Mouse (Mus musculus) megakaryocyte, embryonic 14.5 days (primary cell): ENCODE data around the gene Lrat. TPM values are rescaled to one million over a fixed set of nuclear protein-coding genes. Genes with fewer than 3 reads are reported as not detected.

Source experiments
- H3K27me3 ChIP-seq: replicated peaks from 2 replicates; pipeline ENCODE3; 2012; ENCODE audit warnings: inconsistent platforms
- H3K36me3 ChIP-seq: replicated peaks from 2 replicates; pipeline ENCODE3; 2012; ENCODE audit warnings: low read length, inconsistent platforms, mixed read lengths
- H3K4me1 ChIP-seq: 2 replicates; pipeline ENCODE4 v1.6.1; 2012; ENCODE audit warnings: inconsistent platforms
- H3K4me3 ChIP-seq: replicated peaks from 2 replicates; pipeline ENCODE3; 2012; ENCODE audit warnings: moderate library complexity, mild to moderate bottlenecking, inconsistent platforms
- H3K9me3 ChIP-seq: 2 replicates; pipeline ENCODE4 v1.6.1; 2012; ENCODE audit warnings: inconsistent platforms
- FLI1 ChIP-seq: IDR thresholded peaks from 2 replicates; pipeline ENCODE4 v1.6.1; 2012; ENCODE audit warnings: low read length, inconsistent platforms, mixed read lengths
- GATA1 ChIP-seq: IDR thresholded peaks from 3 replicates; pipeline ENCODE4 v1.6.1; 2012; ENCODE audit warnings: mixed read lengths, low read length, inconsistent platforms, borderline replicate concordance
- polyA plus RNA-seq: library from polyadenylated mRNA; stranded (reverse); fragments of >175 nt; gene quantifications from 2 replicates; pipeline ENCODE4 v1.2.3, GENCODE M21; 2012; ENCODE audit warnings: low replicate concordance; ENCODE audit not compliant: insufficient read depth

Lrat gene
- polyA plus RNA-seq, 1 experiment, result not detected

DNA sequence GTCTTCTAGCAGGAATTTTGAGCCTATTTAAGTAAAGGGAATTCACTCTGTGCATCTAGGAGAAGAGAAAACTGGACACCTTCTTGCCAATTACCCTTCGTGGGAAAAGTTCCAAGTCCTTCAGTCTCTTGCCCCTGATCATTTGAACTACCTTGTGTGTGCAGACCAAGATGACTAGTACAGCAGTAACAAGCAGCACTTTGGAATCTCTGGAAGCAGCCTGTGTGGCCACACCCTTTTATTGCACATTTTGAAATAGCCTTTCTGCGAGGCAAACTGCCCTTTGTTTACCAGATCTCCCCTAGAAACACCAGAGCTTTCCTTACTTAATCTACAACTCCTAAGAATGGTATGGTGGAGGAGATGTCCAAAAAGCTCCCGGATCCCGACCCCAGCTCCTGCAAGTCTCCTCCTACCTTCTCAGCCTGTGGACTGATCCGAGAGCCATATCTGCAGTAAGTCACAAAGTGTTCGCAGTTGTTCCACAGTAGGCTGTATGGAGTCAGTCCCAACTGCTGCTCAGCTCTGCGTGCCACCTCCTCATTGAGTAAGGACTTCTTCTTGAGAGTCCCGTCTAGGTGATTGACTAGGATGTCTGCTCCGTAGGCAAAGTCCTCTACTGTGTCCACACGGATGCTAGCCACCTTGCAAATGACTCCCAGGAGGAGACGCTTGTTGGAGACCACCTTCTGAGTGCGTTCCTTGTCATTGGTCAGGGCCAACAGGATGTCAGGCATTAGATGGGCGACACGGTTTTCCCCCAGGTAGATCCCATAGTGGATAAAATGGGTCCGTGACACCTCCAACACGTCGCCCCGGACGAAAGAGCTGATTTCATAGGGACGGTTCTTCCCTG lies 788 bp downstream of the Lrat start:
- no peak overlapping the region for H3K4me3 ChIP-seq
- TF ChIP-seq FLI1 (no peak), GATA1 (no peak)
- peaks cover 10% of the 10 kb centered on the region; the same call in 1 of the 2 replicates for H3K4me1 ChIP-seq
- no peaks in the 10 kb centered on the region for H3K36me3 ChIP-seq
- H3K27me3 ChIP-seq, result peaks cover 31% of the 10 kb centered on the region
- H3K9me3 ChIP-seq, result peaks cover 15% of the 10 kb centered on the region; the same call in 1 of the 2 replicates

DNA sequence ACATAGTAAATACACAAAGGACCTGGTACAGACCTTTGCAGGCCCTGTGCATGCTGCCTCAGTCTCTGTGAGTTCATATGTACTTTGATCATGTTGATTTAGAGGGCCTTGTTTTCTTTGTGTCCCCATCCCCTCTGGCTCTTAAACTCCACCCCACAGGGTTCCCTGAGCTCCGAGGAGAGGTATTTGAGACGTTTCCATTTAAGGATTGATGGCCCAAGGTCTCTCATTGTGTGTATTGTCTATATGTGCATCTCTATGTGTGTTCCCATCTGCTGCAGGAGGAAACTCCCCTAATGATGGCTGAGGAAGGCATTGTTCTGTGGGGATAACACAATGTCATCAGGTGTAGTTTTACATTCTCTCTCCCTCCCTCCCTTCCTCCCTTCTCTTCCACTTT lies 14.9 kb downstream of the Lrat start:
- H3K4me3 ChIP-seq, result no peak overlapping the region
- TF ChIP-seq FLI1, result no peak
- no peak for TF ChIP-seq GATA1

GRCm38 (mm10) chr3:82877258-82877657 lies 26.5 kb downstream of the Lrat start:
- no peaks in the 10 kb centered on the region for H3K36me3 ChIP-seq
- TF ChIP-seq GATA1 (no peak), FLI1 (no peak)
- no peak overlapping the region for H3K4me3 ChIP-seq
- peaks cover 47% of the 10 kb centered on the region for H3K27me3 ChIP-seq
- peaks cover 11% of the 10 kb centered on the region for H3K9me3 ChIP-seq
- H3K4me1 ChIP-seq, result peaks cover 12% of the 10 kb centered on the region

More for the DNA sequence above, 14.9 kb downstream of the Lrat start:
- H3K4me1 ChIP-seq, result no peaks in the 10 kb centered on the region
- H3K36me3 ChIP-seq, result no peaks in the 10 kb centered on the region
- H3K27me3 ChIP-seq, result peaks cover 8% of the 10 kb centered on the region
- H3K9me3 ChIP-seq, result no peaks in the 10 kb centered on the region

DNA sequence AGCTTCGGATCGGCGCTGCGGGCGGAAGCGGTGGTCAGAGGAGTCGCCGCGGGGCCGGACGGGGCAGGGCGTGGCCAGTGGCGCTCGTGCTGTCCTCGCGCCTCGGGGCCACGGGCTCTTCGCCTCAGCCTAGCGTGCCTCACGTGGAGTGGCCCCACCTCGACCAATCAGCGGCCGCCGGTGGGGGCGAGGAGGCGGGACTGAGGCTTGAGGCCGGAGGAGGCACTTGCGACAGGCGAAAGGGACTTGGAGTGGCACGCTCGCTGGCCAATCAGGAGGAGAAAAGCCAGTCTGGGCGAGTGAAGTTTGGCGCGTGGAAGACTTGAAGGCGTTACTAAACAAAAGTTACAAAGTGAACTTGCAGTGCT lies 27.4 kb downstream of the Lrat start, which contains the start of gene Rbm46:
Rbm46 (minus strand) TSS at position 112 of the 368 bp plus-strand sequence.
- Histone ChIP-seq H3K9me3 (peaks cover 11% of the 10 kb centered on the region), H3K4me3 (peak within 1 kb of the TSS; percentile 89), H3K27me3 (peaks cover 48% of the 10 kb centered on the region), H3K4me1 (peaks cover 12% of the 10 kb centered on the region), H3K36me3 (no peaks in the 10 kb centered on the region)
- no peak for TF ChIP-seq FLI1
- TF ChIP-seq GATA1, result no peak

- Histone ChIP-seq H3K4me3 (peak overlapping the region; percentile 89), H3K4me1 (peaks cover 12% of the 10 kb centered on the region), H3K27me3 (peaks cover 47% of the 10 kb centered on the region), H3K9me3 (peaks cover 11% of the 10 kb centered on the region), H3K36me3 (no peaks in the 10 kb centered on the region)
- no peak for TF ChIP-seq FLI1
- no peak for TF ChIP-seq GATA1
Observed at GRCm38 (mm10) chr3:82875671-82876371, 28.0 kb downstream of the Lrat start.

DNA sequence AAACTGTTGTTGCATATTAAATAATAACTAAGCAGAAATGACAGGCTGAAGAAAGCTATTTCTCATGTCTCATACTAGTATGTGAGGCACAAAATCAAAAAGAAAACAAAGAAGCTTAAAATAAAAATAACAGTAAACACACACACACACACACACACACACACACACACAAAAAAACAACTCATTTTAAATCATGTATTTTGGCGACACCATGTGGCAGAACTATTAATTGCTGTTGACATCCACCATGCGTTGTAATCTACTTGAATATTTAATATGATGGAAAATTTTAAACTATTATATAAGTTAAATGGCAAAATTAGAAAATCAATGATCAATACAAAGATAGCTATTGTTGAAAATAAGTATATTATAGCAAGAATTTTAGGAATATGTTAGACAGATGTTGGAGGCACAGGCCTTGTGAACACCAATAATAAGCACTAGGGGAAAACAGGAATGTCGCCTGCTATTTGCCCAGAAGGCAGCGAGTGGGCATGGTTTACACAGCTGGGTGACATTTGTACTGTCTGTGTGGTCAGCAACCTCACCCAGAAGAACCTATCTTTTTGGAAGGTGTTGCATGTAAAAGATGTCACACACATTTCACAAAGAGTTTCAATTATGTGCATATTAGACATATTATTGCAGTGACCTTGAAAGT lies 46.2 kb downstream of the Lrat start:
- peaks cover 4% of the 10 kb centered on the region for H3K4me1 ChIP-seq
- TF ChIP-seq FLI1, result no peak
- no peak overlapping the region for H3K4me3 ChIP-seq

More for the DNA sequence above, 46.2 kb downstream of the Lrat start:
- Histone ChIP-seq H3K27me3 (peaks cover 2% of the 10 kb centered on the region), H3K36me3 (no peaks in the 10 kb centered on the region), H3K9me3 (no peaks in the 10 kb centered on the region)

Other genes starting within 250 kb of the Lrat start
- not detected in 2 replicates for gene Rbm46, start 27.5 kb downstream of the Lrat start, polyA plus RNA-seq
- not detected in 2 replicates for gene Fgg, start 103.8 kb upstream of the Lrat start, polyA plus RNA-seq
- not detected in 2 replicates for gene Fga, start 122.1 kb upstream of the Lrat start, polyA plus RNA-seq
- not detected in 2 replicates for gene Fgb, start 145.9 kb upstream of the Lrat start, polyA plus RNA-seq
- 1.1 and 2.5 TPM in 2 replicates for gene Plrg1, start 151.5 kb upstream of the Lrat start, polyA plus RNA-seq
- not detected in 2 replicates for gene Dchs2, start 224.0 kb upstream of the Lrat start, polyA plus RNA-seq